Mouse (Mus musculus): Measurements from ENCODE around the gene Gm20388. TPM values are rescaled to one million over a fixed set of nuclear protein-coding genes. Genes with fewer than 3 reads are reported as not detected.

The Gm20388 gene
- polyA plus RNA-seq, 1 experiment: 10.6 TPM

DNA sequence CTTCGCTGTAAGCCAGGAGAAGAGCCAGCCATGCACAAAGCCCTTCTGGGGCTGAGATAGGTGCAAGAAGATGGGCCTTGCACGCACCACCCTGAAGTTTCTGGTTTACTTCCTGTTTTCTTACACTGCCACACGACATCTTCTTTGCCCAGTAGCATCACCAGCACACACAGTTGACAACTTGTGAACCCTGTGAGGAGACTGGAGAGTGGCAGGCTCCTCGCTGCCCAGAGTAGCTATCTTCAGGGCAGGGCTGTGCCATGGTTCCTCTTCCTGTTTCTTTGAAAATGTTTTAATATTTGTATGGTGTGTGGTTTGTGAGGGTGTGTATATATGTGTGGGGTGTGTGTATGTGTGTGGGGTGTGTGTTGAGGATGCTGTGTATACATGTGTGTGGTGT is 401.8 kb downstream of the Gm20388 start:
- Histone ChIP-seq H3K4me3 (replicated peaks; ENCODE audit: control insufficient read depth, low read depth, low read length) (no peak overlapping the region), H3K27ac (ENCODE audit: control insufficient read depth, insufficient read depth, low read depth, low read length, poor library complexity) (no peak overlapping the region), H3K4me1 (ENCODE audit: control insufficient read depth, insufficient read depth, low read length) (peaks cover 2% of the 10 kb centered on the region; the same call in 1 of the 2 replicates)
- no peak for TF ChIP-seq CTCF (IDR thresholded peaks at IDR 0.05; ENCODE audit: control insufficient read depth, insufficient read depth, low read length)
- no peak for TF ChIP-seq POLR2A (IDR thresholded peaks at IDR 0.05; ENCODE audit: borderline replicate concordance, control insufficient read depth, low read depth, low read length)
- WGBS: 20% methylated on average over 4 of the region's 4 CpGs

DNA sequence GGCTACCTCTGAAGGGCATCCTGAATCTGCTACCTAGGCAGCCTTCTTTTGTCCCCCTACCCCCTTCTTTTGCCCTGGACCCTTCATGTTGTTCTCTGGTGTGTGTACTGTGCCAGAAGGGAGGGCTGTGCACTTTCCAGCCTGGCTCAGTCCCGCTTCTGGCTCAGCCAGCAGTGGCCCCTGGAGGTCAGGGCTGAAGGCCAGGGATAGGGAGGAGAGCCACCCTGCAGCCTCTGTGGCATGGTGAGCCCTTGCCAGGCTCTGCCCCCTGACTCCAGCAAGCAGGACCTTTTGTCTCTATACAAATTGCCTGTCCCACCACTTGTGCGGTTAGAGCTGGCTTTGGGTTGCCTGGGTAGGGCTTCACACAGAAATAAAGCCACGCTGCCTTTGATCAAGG is 403.0 kb downstream of the Gm20388 start:
- H3K4me1 ChIP-seq (ENCODE audit: control insufficient read depth, insufficient read depth, low read length): 0 out of 2 replicates have a peak, but pooled peaks cover 1% of the 10 kb centered on the region
- WGBS: 80% methylated on average over 3 of the region's 3 CpGs
- no peak overlapping the region for H3K27ac ChIP-seq (ENCODE audit: control insufficient read depth, insufficient read depth, low read depth, low read length, poor library complexity)
- no peak overlapping the region for H3K4me3 ChIP-seq (replicated peaks; ENCODE audit: control insufficient read depth, low read depth, low read length)
- TF ChIP-seq CTCF (IDR thresholded peaks at IDR 0.05; ENCODE audit: control insufficient read depth, insufficient read depth, low read length) (no peak), POLR2A (IDR thresholded peaks at IDR 0.05; ENCODE audit: borderline replicate concordance, control insufficient read depth, low read depth, low read length) (no peak)

- Histone ChIP-seq H3K27ac (ENCODE audit: control insufficient read depth, insufficient read depth, low read depth, low read length, poor library complexity) (no peak overlapping the region), H3K4me3 (replicated peaks; ENCODE audit: control insufficient read depth, low read depth, low read length) (no peak overlapping the region), H3K4me1 (ENCODE audit: control insufficient read depth, insufficient read depth, low read length) (peaks cover 4% of the 10 kb centered on the region)
- WGBS: 80% methylated on average over 5 of the region's 5 CpGs
- TF ChIP-seq POLR2A (IDR thresholded peaks at IDR 0.05; ENCODE audit: borderline replicate concordance, control insufficient read depth, low read depth, low read length) (no peak), CTCF (IDR thresholded peaks at IDR 0.05; ENCODE audit: control insufficient read depth, insufficient read depth, low read length) (no peak)
Observed at GRCm38 (mm10) chr8:120314932-120315331, 404.3 kb downstream of the Gm20388 start.

DNA sequence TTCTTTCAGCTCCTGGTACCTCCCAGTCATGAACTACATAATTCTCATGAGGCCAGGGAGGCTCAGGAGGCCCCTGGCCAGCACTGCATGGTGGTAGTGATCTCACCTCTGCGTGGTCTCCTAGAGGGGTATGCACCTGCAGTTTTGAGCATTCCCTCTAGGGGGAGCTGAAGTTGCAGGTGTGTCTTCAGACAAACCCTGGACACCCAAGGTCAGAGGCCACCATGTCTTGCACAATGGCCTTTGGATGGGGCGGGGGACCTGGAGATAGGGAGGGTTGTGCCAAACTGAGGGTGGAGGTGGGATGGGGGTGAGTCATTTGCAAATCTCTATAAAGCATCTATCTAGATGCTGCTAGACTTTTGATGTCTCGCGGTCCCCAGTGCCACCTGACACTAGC is 405.0 kb downstream of the Gm20388 start:
- 73% methylated on average over 4 of the region's 4 CpGs for WGBS
- TF ChIP-seq POLR2A (IDR thresholded peaks at IDR 0.05; ENCODE audit: borderline replicate concordance, control insufficient read depth, low read depth, low read length): no peak
- TF ChIP-seq CTCF (IDR thresholded peaks at IDR 0.05; ENCODE audit: control insufficient read depth, insufficient read depth, low read length): peak; percentile 49
- Histone ChIP-seq H3K4me1 (ENCODE audit: control insufficient read depth, insufficient read depth, low read length) (peaks cover 4% of the 10 kb centered on the region), H3K27ac (ENCODE audit: control insufficient read depth, insufficient read depth, low read depth, low read length, poor library complexity) (no peak overlapping the region), H3K4me3 (replicated peaks; ENCODE audit: control insufficient read depth, low read depth, low read length) (no peak overlapping the region)

DNA sequence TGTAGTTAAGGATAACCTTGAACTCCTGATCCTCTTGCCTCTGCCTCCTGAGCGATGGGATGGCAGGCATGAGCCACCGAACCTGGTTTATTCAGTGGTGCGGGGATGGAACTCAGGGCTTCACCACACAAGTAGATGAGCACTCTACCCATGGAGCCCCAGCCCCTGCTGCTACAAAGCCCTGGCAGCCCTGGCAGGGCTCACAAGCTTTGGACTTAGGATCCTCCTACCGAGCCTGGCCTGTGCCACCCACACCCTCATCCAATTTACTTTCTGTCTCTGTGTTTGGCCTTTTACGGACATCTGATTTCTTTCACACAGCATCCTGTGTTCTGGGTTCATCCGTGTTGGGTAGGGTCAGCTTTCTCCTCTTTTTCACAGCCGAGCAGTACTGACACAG is 406.1 kb downstream of the Gm20388 start:
- Histone ChIP-seq H3K4me1 (ENCODE audit: control insufficient read depth, insufficient read depth, low read length) (peaks cover 4% of the 10 kb centered on the region), H3K4me3 (replicated peaks; ENCODE audit: control insufficient read depth, low read depth, low read length) (no peak overlapping the region), H3K27ac (ENCODE audit: control insufficient read depth, insufficient read depth, low read depth, low read length, poor library complexity) (no peak overlapping the region)
- TF ChIP-seq POLR2A (IDR thresholded peaks at IDR 0.05; ENCODE audit: borderline replicate concordance, control insufficient read depth, low read depth, low read length): no peak
- TF ChIP-seq CTCF (IDR thresholded peaks at IDR 0.05; ENCODE audit: control insufficient read depth, insufficient read depth, low read length): no peak
- 87% methylated on average over 7 of the region's 7 CpGs for WGBS

DNA sequence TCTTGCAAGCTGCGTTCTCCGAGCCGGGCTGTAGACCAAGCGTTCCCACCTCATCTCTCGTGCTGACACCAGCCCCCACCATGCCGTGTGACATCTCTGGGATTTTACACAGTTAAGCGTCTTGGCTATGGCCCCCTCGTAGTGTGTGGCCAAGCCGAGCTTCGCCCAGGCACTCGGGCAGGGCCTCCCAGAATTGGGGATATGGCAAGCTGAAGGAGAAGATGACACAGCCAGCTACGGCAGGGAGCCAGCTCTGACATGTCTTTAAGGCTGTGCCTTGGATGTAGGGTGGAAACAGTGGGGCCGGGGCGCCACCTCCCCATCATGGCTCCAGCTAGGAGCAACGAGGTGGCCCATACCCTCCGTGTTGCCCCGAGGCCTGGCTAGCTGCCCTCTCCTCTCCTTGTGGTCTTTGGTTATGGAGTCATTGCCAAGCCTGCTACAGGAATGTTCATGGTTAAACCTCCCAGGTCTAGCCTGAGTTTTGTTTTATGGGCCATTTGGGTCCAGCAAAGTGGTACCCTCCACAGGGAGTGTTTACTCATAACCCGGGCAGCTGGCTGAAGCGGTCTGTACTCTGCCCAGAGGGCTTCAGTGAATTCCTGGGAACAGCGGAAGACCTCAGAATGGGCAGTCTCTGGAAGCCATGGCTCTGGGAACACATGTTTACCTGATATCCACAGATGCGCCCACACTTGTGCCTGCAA is 406.6 kb downstream of the Gm20388 start:
- WGBS: 86% methylated on average over 21 of the region's 21 CpGs
- no peak overlapping the region for H3K4me3 ChIP-seq (replicated peaks; ENCODE audit: control insufficient read depth, low read depth, low read length)
- TF ChIP-seq POLR2A (IDR thresholded peaks at IDR 0.05; ENCODE audit: borderline replicate concordance, control insufficient read depth, low read depth, low read length): no peak
- TF ChIP-seq CTCF (IDR thresholded peaks at IDR 0.05; ENCODE audit: control insufficient read depth, insufficient read depth, low read length): no peak
- H3K4me1 ChIP-seq (ENCODE audit: control insufficient read depth, insufficient read depth, low read length): peaks cover 4% of the 10 kb centered on the region
- H3K27ac ChIP-seq (ENCODE audit: control insufficient read depth, insufficient read depth, low read depth, low read length, poor library complexity): no peak overlapping the region

- 82% methylated on average over 12 of the region's 12 CpGs for WGBS
- H3K4me1 ChIP-seq (ENCODE audit: control insufficient read depth, insufficient read depth, low read length): peaks cover 6% of the 10 kb centered on the region
Observed at GRCm38 (mm10) chr8:120318476-120318991, 407.9 kb downstream of the Gm20388 start.

DNA sequence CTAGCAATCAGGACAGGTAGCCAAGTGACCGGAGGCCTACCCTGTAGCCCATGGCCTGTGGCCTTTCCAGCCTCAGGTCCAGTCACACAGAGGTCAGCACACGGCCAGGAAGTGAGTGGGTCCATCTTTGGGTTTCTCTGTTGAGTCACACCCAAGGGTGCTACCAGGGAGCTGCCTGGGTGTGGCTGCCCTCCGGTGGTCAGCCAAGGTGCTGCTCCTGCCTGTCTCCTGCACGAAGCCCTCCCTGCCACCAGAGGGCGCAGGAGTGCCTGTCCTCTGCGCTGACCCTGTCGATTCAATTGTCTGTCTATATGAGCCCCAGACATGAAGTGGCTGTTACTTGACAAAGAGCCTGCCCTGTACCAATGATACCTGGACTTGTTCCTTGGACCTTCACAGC is 408.8 kb downstream of the Gm20388 start:
- Histone ChIP-seq H3K4me1 (ENCODE audit: control insufficient read depth, insufficient read depth, low read length) (peaks cover 8% of the 10 kb centered on the region), H3K27ac (ENCODE audit: control insufficient read depth, insufficient read depth, low read depth, low read length, poor library complexity) (no peak overlapping the region), H3K4me3 (replicated peaks; ENCODE audit: control insufficient read depth, low read depth, low read length) (no peak overlapping the region)
- 13% methylated on average over 7 of the region's 7 CpGs for WGBS
- TF ChIP-seq POLR2A (IDR thresholded peaks at IDR 0.05; ENCODE audit: borderline replicate concordance, control insufficient read depth, low read depth, low read length): peak; percentile 44; the same call in 1 of the 2 replicates
- peak; percentile 100 for TF ChIP-seq CTCF (IDR thresholded peaks at IDR 0.05; ENCODE audit: control insufficient read depth, insufficient read depth, low read length)

More at GRCm38 (mm10) chr8:120318476-120318991, 407.9 kb downstream of the Gm20388 start:
- no peak overlapping the region for H3K4me3 ChIP-seq (replicated peaks; ENCODE audit: control insufficient read depth, low read depth, low read length)
- H3K27ac ChIP-seq (ENCODE audit: control insufficient read depth, insufficient read depth, low read depth, low read length, poor library complexity): no peak overlapping the region
- no peak for TF ChIP-seq POLR2A (IDR thresholded peaks at IDR 0.05; ENCODE audit: borderline replicate concordance, control insufficient read depth, low read depth, low read length)
- TF ChIP-seq CTCF (IDR thresholded peaks at IDR 0.05; ENCODE audit: control insufficient read depth, insufficient read depth, low read length): no peak

All from bone marrow, adult 2 months (tissue).